Mouse (Mus musculus) neural tube, embryonic 15.5 days (tissue): Measurements from ENCODE around the gene Spen. TPM values are rescaled to one million over a fixed set of nuclear protein-coding genes. Genes with fewer than 3 reads are reported as not detected.
A peak's percentile ranks its signal among the peaks of the same experiment; 100 is the strongest.

Experiments used
- ATAC-seq: fragments of 200-750 bp; cut with Nextera tagmentation; 2 replicates; pipeline ENCODE4 v1.8.0; 2017; ENCODE audit warnings: mild to moderate bottlenecking, moderate TSS enrichment, moderate library complexity; ENCODE audit not compliant: low FRiP score
- H3K27ac ChIP-seq: fragments of 300-500 bp; sonication (generic); replicated peaks from 2 replicates; pipeline ENCODE4 v1.5.1; 2015; ENCODE audit warnings: mild to moderate bottlenecking, inconsistent platforms
- H3K27me3 ChIP-seq: fragments of 300-500 bp; sonication (generic); replicated peaks from 2 replicates; pipeline ENCODE4 v1.6.1; 2015; ENCODE audit warnings: inconsistent platforms
- H3K36me3 ChIP-seq: fragments of 300-500 bp; sonication (generic); 2 replicates; pipeline ENCODE4 v1.6.1; 2015; ENCODE audit warnings: inconsistent platforms
- H3K4me1 ChIP-seq: fragments of 300-500 bp; sonication (generic); 2 replicates; pipeline ENCODE4 v1.6.1; 2015; ENCODE audit warnings: inconsistent platforms
- H3K4me2 ChIP-seq: fragments of 300-500 bp; sonication (generic); 2 replicates; pipeline ENCODE4 v1.6.1; 2015; ENCODE audit warnings: inconsistent platforms, mild to moderate bottlenecking, moderate library complexity
- H3K4me3 ChIP-seq: fragments of 300-500 bp; sonication (generic); replicated peaks from 2 replicates; pipeline ENCODE4 v1.5.1; 2015; ENCODE audit warnings: mild to moderate bottlenecking, inconsistent platforms
- H3K9ac ChIP-seq: fragments of 300-500 bp; sonication (generic); replicated peaks from 2 replicates; pipeline ENCODE4 v1.6.1; 2015; ENCODE audit warnings: mild to moderate bottlenecking, inconsistent platforms
- H3K9me3 ChIP-seq: fragments of 300-500 bp; sonication (generic); replicated peaks from 2 replicates; pipeline ENCODE4 v1.6.1; 2016; ENCODE audit warnings: inconsistent platforms
- WGBS: fragments of 180-500 bp; shearing (Covaris S2); methylation state at CpG from one replicate; pipeline ENCODE4 v1.1.7; 2015; ENCODE audit warnings: mixed read lengths; 5-methylcytosine and 5-hydroxymethylcytosine counted together
- polyA plus RNA-seq: library from polyadenylated mRNA; unstranded; fragments of >200 nt; fragmentation: Nextera tagmentation; extraction: Ambion mirVana; gene quantifications from 2 replicates; pipeline ENCODE4 v1.2.1, GENCODE M21; 2015

Gene Spen
- polyA plus RNA-seq, 1 experiment from 2014 or later: 13.4 TPM

DNA sequence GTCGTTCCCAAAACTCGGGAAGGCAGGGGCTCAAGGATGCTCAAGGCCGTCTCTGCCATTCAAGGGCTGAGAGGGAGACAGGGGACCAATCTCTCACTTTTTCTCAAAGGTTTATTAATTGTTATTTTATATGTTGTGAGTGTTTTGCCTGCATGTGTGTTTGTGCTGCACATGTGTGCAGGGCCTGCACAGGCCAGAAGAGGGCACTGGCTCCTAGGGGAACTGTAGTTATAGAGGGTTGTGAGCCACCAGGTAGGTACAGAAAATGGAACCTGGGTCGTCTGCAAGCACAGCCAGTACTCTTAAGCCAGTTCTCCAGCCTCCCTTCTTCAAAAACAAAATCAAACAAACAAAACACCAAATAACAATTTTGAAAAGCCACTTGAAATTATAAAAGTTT, 49.7 kb downstream of the Spen start:
- no peaks in the 10 kb centered on the region for H3K4me1 ChIP-seq
- H3K27me3 ChIP-seq: no peaks in the 10 kb centered on the region
- no peak for ATAC-seq
- peaks cover 94% of the 10 kb centered on the region for H3K36me3 ChIP-seq
- no peaks in the 10 kb centered on the region for H3K9me3 ChIP-seq
- 90% methylated on average over 4 of the region's 4 CpGs for WGBS
- no peak overlapping the region for H3K4me3 ChIP-seq
- no peak overlapping the region for H3K9ac ChIP-seq
- H3K27ac ChIP-seq: no peak overlapping the region
- H3K4me2 ChIP-seq: no peak overlapping the region

DNA sequence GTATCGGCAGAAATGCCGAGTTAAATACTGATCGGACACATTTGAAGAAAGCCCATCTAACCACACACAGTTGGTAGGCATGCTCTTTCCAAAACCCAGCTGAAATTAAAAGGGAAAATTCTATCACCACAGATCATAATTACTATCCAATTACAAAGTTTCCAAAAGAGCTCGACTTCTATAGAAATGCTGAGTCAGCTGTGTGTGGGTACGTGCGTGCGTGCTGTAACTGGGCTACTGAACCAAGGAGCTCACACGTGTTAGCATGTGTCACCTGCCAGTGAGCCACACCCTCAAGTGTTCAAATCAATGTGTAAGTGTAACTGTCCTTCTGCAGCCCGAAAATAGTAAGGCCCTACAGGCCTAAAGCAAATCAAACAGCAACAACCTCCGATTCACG, 50.8 kb downstream of the Spen start:
- H3K27me3 ChIP-seq: no peaks in the 10 kb centered on the region
- H3K4me1 ChIP-seq: no peaks in the 10 kb centered on the region
- no peak overlapping the region for H3K9ac ChIP-seq
- 96% methylated on average over 11 of the region's 11 CpGs for WGBS
- peaks cover 97% of the 10 kb centered on the region for H3K36me3 ChIP-seq
- no peak overlapping the region for H3K27ac ChIP-seq
- H3K9me3 ChIP-seq: no peaks in the 10 kb centered on the region
- H3K4me2 ChIP-seq: no peak overlapping the region
- H3K4me3 ChIP-seq: no peak overlapping the region
- no peak for ATAC-seq

DNA sequence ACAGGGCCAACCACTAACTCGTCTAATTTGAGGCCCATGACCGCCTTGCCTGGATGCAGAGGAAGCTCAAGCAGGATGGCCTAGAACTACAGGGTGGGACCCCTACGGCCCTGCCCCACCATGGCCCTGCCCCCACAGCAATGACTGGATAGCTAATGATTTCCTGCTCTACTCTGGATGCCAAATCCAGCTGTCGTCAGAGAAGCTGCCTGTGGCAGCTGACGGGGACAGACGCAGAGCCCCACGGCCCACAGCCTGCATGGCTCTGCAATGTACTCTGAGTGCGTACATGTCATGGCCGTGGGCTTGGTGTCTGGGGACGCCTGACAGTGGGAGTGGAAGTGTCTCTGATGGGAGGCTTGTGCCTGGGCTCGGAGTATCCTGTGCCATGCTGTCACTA, 54.3 kb downstream of the Spen start:
- no peak overlapping the region for H3K27ac ChIP-seq
- H3K4me2 ChIP-seq: no peak overlapping the region
- H3K4me1 ChIP-seq: no peaks in the 10 kb centered on the region
- no peak overlapping the region for H3K4me3 ChIP-seq
- no peak overlapping the region for H3K9ac ChIP-seq
- no peaks in the 10 kb centered on the region for H3K9me3 ChIP-seq
- H3K36me3 ChIP-seq: peaks cover 93% of the 10 kb centered on the region
- 85% methylated on average over 11 of the region's 11 CpGs for WGBS
- ATAC-seq: no peak
- no peaks in the 10 kb centered on the region for H3K27me3 ChIP-seq

DNA sequence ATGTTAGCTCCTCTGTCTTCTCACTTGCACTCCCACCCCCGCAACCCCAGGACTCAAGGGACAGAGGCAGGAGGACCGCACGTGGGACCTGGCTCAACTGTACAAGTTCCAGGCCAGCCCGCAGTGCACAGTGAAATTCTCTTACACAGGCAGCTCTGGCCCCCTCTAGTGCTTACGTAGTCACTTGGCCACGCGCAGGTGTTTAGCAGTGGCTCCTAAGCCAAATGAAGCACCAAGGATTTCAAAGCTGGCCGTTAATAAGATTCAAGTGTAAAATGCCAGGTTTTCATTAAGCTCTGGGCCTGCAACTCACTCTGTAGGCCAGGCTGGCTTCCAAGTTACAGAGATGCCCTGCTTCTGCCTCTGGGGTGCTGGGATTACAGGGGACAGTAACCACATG, 59.0 kb downstream of the Spen start:
- ATAC-seq: no peak
- Histone ChIP-seq H3K9me3 (no peaks in the 10 kb centered on the region), H3K27me3 (no peaks in the 10 kb centered on the region), H3K4me1 (peaks cover 12% of the 10 kb centered on the region; the same call in 1 of the 2 replicates), H3K4me2 (no peak overlapping the region), H3K27ac (no peak overlapping the region), H3K4me3 (no peak overlapping the region), H3K36me3 (peaks cover 96% of the 10 kb centered on the region), H3K9ac (no peak overlapping the region)
- WGBS: 87% methylated on average over 8 of the region's 8 CpGs

DNA sequence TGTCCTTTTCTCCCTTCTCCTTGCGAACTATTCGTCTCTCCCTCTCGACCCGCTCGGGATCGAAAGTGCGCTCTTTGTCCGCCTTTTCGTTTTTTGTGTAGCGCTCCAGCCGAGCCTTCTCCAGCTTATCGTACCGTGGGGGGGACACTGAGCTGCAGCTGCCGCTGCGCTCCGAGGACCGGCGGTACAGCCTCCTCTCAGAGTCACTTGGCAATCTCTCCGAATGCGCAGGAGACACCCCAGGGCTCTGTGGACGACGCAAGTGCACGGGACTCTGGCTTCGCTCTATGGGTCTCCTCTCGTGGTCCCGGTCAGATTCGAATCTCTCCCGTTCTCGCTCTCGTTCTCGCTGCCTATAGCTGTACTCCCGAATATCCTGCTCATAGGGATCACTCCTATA, 59.6 kb downstream of the Spen start:
- 93% methylated on average over 32 of the region's 32 CpGs for WGBS
- ATAC-seq: no peak
- H3K36me3 ChIP-seq: peaks cover 96% of the 10 kb centered on the region
- no peak overlapping the region for H3K4me3 ChIP-seq
- H3K4me2 ChIP-seq: no peak overlapping the region
- peak overlapping the region; percentile 76 for H3K27ac ChIP-seq
- no peak overlapping the region for H3K9ac ChIP-seq
- no peaks in the 10 kb centered on the region for H3K27me3 ChIP-seq
- peaks cover 12% of the 10 kb centered on the region; the same call in 1 of the 2 replicates for H3K4me1 ChIP-seq
- no peaks in the 10 kb centered on the region for H3K9me3 ChIP-seq

DNA sequence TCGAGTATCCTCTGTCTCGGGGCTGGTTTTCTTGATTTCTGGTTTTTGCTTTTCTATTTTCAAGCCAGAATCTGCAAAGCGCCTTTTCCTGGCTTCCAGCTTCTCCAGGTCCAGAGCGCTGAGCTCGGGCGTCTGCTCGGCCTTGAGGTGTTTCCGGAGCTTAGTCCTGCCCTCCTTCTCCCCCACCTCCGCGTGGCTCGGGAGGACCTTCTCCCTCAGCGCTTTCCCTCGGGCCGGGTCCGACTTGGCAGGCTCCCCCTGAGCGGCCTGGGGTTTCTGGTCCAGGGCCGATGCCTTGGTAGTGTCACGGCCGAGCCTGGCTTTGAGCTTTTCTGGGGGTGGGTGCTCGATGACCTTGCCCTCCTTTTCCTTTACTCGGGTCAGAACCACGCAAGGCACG, 60.2 kb downstream of the Spen start:
- H3K9ac ChIP-seq: no peak overlapping the region

DNA sequence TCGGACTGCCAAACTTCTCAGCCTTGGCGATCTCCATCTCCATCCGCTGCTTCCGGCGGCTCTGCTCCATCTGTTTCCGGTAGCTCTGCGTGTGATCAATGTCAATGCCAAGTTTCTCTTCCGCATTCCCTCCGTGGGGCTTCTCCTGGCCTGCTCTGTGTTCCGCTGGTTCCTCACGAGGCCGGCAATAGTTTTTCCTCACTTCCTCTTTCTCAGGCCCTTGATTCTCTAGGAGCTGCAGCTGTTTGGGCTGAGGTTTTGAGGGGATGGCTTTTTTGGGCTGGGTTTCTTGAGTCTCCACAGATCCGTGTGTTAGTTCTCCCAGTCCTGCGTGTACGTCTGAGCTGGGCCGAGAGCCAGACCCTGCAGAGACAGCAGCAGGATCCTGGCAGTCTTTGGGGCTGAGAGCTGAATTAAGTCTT, 60.7 kb downstream of the Spen start:
- ATAC-seq: no peak
- Histone ChIP-seq H3K4me2 (no peak overlapping the region), H3K9me3 (no peaks in the 10 kb centered on the region), H3K4me3 (no peak overlapping the region), H3K4me1 (peaks cover 12% of the 10 kb centered on the region; the same call in 1 of the 2 replicates), H3K36me3 (peaks cover 96% of the 10 kb centered on the region), H3K27ac (peak overlapping the region; percentile 76), H3K9ac (no peak overlapping the region), H3K27me3 (no peaks in the 10 kb centered on the region)
- WGBS: 74% methylated on average over 16 of the region's 16 CpGs

More for the DNA sequence above, 60.2 kb downstream of the Spen start:
- ATAC-seq: no peak
- Histone ChIP-seq H3K36me3 (peaks cover 96% of the 10 kb centered on the region), H3K27me3 (no peaks in the 10 kb centered on the region), H3K4me1 (peaks cover 12% of the 10 kb centered on the region; the same call in 1 of the 2 replicates), H3K27ac (peak overlapping the region; percentile 76), H3K9me3 (no peaks in the 10 kb centered on the region), H3K4me3 (no peak overlapping the region), H3K4me2 (no peak overlapping the region)
- 87% methylated on average over 23 of the region's 23 CpGs for WGBS

DNA sequence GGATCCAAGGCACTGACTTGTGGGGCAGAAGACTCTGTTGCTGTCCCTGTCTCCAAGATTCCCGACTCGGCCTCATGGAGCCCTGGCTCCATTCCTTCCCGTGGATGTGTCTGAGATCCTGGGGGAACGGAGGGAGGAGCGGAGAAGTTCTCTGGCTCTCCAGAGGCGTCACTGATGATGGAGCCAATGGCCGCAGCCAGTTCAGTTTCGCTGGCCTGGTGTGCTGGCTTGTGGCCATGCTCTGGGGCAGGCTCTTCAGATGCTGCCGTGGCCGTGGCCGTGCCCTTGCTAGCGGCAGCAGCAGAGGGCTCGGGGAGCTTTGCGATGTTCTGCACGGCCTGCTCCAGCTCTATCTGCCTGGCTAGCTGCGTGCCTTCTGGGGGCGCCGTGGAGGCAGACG, 64.0 kb downstream of the Spen start:
- no peak overlapping the region for H3K9ac ChIP-seq
- H3K36me3 ChIP-seq: peaks cover 99% of the 10 kb centered on the region
- peaks cover 12% of the 10 kb centered on the region; the same call in 1 of the 2 replicates for H3K4me1 ChIP-seq
- H3K27ac ChIP-seq: no peak overlapping the region
- ATAC-seq: no peak
- no peaks in the 10 kb centered on the region for H3K9me3 ChIP-seq
- 90% methylated on average over 19 of the region's 19 CpGs for WGBS
- no peak overlapping the region for H3K4me3 ChIP-seq
- H3K4me2 ChIP-seq: no peak overlapping the region
- H3K27me3 ChIP-seq: no peaks in the 10 kb centered on the region

DNA sequence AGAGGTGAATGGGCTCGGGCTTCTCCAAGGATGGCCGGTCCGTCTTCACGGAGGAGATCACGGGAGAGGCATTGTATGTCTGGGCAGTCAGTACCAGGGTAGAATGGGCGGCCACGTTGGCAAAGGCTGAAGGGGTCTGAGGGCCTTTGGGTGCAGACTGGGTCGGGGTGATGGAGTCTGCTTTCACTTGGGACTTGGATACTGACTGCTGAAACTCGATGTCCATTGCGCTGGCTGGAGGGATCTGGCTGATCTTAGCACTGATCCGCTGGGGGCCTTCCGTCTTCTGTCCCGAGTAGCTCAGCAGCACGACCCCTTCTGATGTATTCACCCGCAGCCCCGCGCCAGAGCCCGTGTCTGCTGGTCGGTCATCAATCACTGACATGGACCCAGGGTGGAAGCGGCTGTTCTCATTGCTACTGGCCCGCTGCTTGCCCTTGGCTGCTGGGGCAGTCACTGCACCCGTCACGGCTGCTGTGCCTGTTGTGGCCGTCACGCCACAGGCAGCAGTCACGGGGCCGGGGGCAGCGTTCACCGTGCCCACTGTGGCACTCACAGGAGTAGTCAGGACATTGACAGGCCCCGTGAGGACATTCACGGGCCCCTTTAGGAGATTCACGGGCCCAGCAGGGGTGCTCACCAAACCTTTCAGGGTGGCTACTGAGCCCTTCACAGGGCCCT, 65.6 kb downstream of the Spen start:
- no peak overlapping the region for H3K4me2 ChIP-seq
- 66% methylated on average over 32 of the region's 32 CpGs for WGBS
- no peaks in the 10 kb centered on the region for H3K9me3 ChIP-seq
- H3K9ac ChIP-seq: no peak overlapping the region
- H3K4me3 ChIP-seq: no peak overlapping the region
- no peak for ATAC-seq
- no peak overlapping the region for H3K27ac ChIP-seq
- no peaks in the 10 kb centered on the region for H3K27me3 ChIP-seq
- H3K4me1 ChIP-seq: peaks cover 4% of the 10 kb centered on the region; the same call in 1 of the 2 replicates
- H3K36me3 ChIP-seq: peaks cover 96% of the 10 kb centered on the region

DNA sequence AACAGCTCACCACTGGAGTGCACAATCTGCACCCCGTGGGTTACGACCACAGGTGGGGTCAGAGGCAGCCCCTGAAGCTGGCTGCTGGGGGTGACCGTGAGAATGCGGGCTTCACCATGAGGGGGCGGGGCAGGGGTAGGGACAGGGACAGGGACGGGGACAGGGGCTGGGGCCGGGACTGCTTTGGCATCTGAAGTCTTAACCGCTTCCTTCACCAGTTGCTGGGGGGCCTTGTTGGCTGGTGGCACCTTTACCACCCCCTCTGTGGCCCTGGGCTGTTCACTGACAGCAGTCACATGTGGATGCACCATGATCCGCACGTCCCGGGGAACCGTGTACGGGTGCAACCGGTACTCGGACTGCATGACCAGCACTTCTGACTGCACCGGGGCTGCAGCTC, 66.9 kb downstream of the Spen start:
- Histone ChIP-seq H3K9ac (no peak overlapping the region), H3K4me2 (no peak overlapping the region), H3K27me3 (no peaks in the 10 kb centered on the region), H3K9me3 (no peaks in the 10 kb centered on the region), H3K36me3 (peaks cover 96% of the 10 kb centered on the region), H3K4me1 (no peaks in the 10 kb centered on the region), H3K27ac (no peak overlapping the region), H3K4me3 (no peak overlapping the region)
- WGBS: 97% methylated on average over 16 of the region's 16 CpGs
- ATAC-seq: no peak

DNA sequence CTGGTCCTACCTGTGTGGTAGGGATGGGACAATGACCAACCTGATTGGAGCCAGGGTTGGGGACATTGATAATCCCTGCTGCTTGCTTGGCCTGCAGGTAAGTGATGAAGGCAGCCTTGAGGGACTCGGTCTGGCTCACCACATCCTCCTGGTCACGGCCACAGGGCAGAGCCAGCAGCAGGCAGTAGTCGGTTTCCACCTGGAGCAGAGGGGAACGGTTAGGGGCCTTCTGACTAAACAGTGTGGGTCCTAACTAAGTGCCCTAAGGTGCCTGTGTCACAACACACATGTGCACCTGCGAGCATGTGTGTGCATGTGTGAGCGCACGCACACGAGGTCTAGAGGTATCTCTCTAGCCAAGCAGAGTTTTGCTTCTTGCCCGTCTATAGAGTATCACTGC, 69.1 kb downstream of the Spen start:
- peaks cover 96% of the 10 kb centered on the region for H3K36me3 ChIP-seq
- no peaks in the 10 kb centered on the region for H3K4me1 ChIP-seq
- no peak overlapping the region for H3K4me3 ChIP-seq
- no peak overlapping the region for H3K27ac ChIP-seq
- no peaks in the 10 kb centered on the region for H3K27me3 ChIP-seq
- no peak for ATAC-seq
- 92% methylated on average over 9 of the region's 9 CpGs for WGBS
- no peak overlapping the region for H3K4me2 ChIP-seq
- H3K9ac ChIP-seq: no peak overlapping the region
- H3K9me3 ChIP-seq: no peaks in the 10 kb centered on the region

DNA sequence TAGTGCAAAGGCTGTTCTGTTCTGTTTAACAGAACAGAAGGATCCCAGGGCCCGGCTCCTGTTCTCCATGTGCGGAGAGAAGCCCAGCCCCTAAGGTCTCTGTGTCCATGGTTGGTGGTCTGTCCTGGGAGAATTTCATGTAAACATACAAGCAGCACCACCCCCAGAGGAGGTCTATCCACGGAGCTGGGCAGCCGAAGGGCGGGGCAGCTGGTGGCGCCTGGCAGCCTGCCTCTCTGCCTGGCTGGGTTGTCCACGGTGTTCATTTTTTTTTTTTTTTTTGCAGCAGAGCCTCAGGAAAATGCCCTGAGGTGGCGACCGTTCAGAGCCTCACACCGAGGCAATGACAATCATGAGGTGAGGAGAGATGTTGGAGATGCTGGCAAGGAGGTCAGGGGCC, 69.8 kb downstream of the Spen start:
- H3K9me3 ChIP-seq: no peaks in the 10 kb centered on the region
- no peak for ATAC-seq
- no peak overlapping the region for H3K27ac ChIP-seq
- WGBS: 64% methylated on average over 10 of the region's 10 CpGs
- no peak overlapping the region for H3K4me3 ChIP-seq
- no peaks in the 10 kb centered on the region for H3K27me3 ChIP-seq
- H3K36me3 ChIP-seq: peaks cover 96% of the 10 kb centered on the region
- H3K4me2 ChIP-seq: no peak overlapping the region
- no peaks in the 10 kb centered on the region for H3K4me1 ChIP-seq
- H3K9ac ChIP-seq: no peak overlapping the region
